Mouse (Mus musculus) midbrain, postnatal 0 days (tissue): ENCODE measurements at regions not wholly inside any gene's neighbourhood (a gene's known extent, or its start where the extent isn't known, plus 50 kb on each side); places are given as distances from the start of the nearest gene placed in this dataset.

ENCODE experiments used
- ATAC-seq: fragments of 200-750 bp; cut with Nextera tagmentation; 2 replicates; pipeline ENCODE4 v1.8.0; 2017; ENCODE audit warnings: moderate number of reproducible peaks, mild to moderate bottlenecking, moderate TSS enrichment, moderate library complexity; ENCODE audit not compliant: low FRiP score
- DNase-seq: peaks from one replicate; pipeline ENCODE4 v3.0.0-alpha.2; 2015; ENCODE audit warnings: low spot score
- H3K27ac ChIP-seq: fragments of 300-500 bp; sonication (generic); 2 replicates; pipeline ENCODE4 v1.5.1; 2014; ENCODE audit warnings: low read depth, mild to moderate bottlenecking, low read length, mixed read lengths
- H3K27me3 ChIP-seq: fragments of 300-500 bp; sonication (generic); 2 replicates; pipeline ENCODE4 v1.6.1; 2014; ENCODE audit warnings: low read length, control low read depth, mixed read lengths; ENCODE audit not compliant: insufficient read depth
- H3K36me3 ChIP-seq: fragments of 300-500 bp; sonication (generic); 2 replicates; pipeline ENCODE4 v1.6.1; 2014; ENCODE audit warnings: low read length, control low read depth, mixed read lengths; ENCODE audit not compliant: insufficient read depth
- H3K4me1 ChIP-seq: fragments of 300-500 bp; sonication (generic); 2 replicates; pipeline ENCODE4 v1.6.1; 2014; ENCODE audit warnings: mild to moderate bottlenecking, control low read depth, antibody characterized with exemption, low read length, mixed read lengths; ENCODE audit not compliant: insufficient read depth
- H3K4me2 ChIP-seq: fragments of 300-500 bp; sonication (generic); 2 replicates; pipeline ENCODE4 v1.6.1; 2014; ENCODE audit warnings: low read depth, mild to moderate bottlenecking, low read length, mixed read lengths; ENCODE audit not compliant: poor library complexity, severe bottlenecking
- H3K4me3 ChIP-seq: fragments of 300-500 bp; sonication (generic); 2 replicates; pipeline ENCODE4 v1.5.1; 2014; ENCODE audit warnings: low read depth, mild to moderate bottlenecking, low read length, moderate library complexity
- H3K9ac ChIP-seq: fragments of 300-500 bp; sonication (generic); replicated peaks from 2 replicates; pipeline ENCODE4 v1.6.1; 2014; ENCODE audit warnings: mild to moderate bottlenecking, low read length, moderate library complexity, mixed read lengths; ENCODE audit not compliant: poor library complexity, severe bottlenecking
- H3K9me3 ChIP-seq: fragments of 300-500 bp; sonication (generic); 2 replicates; pipeline ENCODE4 v1.6.1; 2016; ENCODE audit warnings: low read length, control low read depth
- CTCF ChIP-seq: IDR thresholded peaks from 2 replicates; pipeline ENCODE4 v1.5.1; 2016; ENCODE audit warnings: antibody characterized with exemption, mild to moderate bottlenecking
- WGBS: fragments of 180-500 bp; shearing (Covaris S2); extraction: QIAGEN DNeasy Blood & Tissue Kit; methylation state at CpG from one replicate; pipeline ENCODE4 v1.1.7; 2014; 5-methylcytosine and 5-hydroxymethylcytosine counted together

DNA sequence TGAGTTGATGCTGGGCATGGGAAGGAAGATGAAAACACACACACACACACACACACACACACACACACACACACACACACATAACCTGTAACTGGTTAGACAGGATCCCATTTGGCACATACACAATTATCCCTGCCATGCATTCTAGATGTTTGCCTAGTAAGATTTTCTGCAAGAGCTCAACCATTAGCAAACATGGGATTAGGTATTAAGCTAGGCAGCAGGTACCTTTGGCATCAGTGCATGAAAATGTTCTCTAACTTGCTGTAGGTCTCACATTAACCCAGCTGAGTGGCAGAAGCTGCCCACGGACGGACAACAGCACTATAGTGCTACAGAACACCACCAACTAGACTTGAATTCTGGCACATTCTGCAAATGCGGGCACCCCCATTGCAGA, 413.8 kb upstream of the Tmpo start:
- H3K4me3 ChIP-seq, result no peak overlapping the region
- H3K36me3 ChIP-seq, result no peaks in the 10 kb centered on the region
- H3K27ac ChIP-seq, result no peak overlapping the region
- no peaks in the 10 kb centered on the region for H3K4me1 ChIP-seq
- no peak overlapping the region for H3K9ac ChIP-seq
- ATAC-seq (no peak), DNase-seq (no peak)
- TF ChIP-seq CTCF, result no peak
- no peak overlapping the region for H3K4me2 ChIP-seq
- no peaks in the 10 kb centered on the region for H3K9me3 ChIP-seq
- 93% methylated on average over 3 of the region's 3 CpGs for WGBS
- no peaks in the 10 kb centered on the region for H3K27me3 ChIP-seq

DNA sequence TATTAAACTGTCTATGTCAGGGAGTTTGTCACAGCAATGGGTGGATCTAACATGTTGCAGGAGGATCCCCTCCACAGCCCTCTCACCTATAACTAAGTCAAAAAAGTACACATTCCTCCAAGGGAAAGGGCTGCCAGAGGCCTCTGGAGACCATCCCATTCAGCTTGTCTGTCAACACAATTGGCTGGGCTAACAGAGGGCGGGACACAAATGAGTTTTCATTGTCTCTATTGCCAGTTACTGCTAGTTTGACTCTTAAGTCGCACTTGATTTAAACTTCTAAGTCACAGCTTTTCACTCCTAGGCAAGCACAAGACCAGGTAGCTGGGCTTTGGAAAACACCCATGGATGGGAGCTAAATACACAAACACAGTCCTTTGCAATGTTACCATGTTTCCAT, 412.3 kb upstream of the Tmpo start:
- Histone ChIP-seq H3K36me3 (no peaks in the 10 kb centered on the region), H3K27me3 (no peaks in the 10 kb centered on the region), H3K9ac (no peak overlapping the region), H3K27ac (no peak overlapping the region), H3K9me3 (no peaks in the 10 kb centered on the region), H3K4me3 (no peak overlapping the region), H3K4me2 (no peak overlapping the region), H3K4me1 (no peaks in the 10 kb centered on the region)
- ATAC-seq (no peak), DNase-seq (no peak)
- WGBS, result 83% methylated on average over 2 of the region's 2 CpGs
- no peak for TF ChIP-seq CTCF

DNA sequence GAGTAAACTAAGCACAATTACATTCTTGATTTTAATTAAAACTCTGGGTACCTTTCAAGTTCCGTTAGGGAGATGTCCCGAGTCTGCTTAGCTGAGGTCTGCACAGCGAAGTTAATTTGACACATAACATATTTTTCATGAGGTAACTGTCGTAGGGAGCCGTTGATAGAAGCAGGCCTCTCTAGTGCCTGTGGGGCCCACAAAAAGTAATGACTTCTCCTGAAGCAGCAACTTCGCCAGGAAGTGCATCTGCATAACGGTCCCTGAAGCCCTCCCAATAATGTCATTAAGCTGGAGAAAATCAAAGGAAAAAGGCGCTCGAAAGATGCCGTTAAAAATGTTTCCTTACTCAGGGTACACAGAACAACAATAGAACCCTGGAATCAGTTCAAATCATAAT, 410.7 kb upstream of the Tmpo start:
- no peak overlapping the region for H3K4me3 ChIP-seq
- ATAC-seq (no peak), DNase-seq (peak; percentile 53)
- no peaks in the 10 kb centered on the region for H3K9me3 ChIP-seq
- H3K4me2 ChIP-seq, result no peak overlapping the region
- H3K27ac ChIP-seq, result no peak overlapping the region
- H3K9ac ChIP-seq, result no peak overlapping the region
- H3K4me1 ChIP-seq, result no peaks in the 10 kb centered on the region
- 49% methylated on average over 10 of the region's 10 CpGs for WGBS
- no peak for TF ChIP-seq CTCF
- no peaks in the 10 kb centered on the region for H3K36me3 ChIP-seq
- H3K27me3 ChIP-seq, result no peaks in the 10 kb centered on the region

DNA sequence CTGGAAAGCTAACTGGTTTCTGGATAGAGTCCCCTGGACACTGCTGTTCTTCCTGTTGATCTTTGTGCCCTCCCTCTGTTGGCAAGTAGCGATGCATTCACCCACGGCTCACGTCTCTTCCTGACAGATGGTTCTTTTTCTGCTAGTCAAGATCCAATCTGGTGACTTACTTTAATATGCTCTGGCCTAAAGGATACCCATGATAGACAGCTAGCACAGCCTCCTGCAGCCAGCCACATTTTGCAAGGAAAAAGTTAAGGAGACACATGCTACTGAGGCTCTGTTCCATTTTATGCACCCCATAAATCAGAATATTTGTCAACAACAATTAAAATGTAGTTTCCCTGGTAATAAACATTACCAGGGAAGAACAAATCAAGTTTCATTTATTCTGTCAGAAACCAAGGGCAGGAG, 410.3 kb upstream of the Tmpo start:
- 29% methylated on average over 3 of the region's 3 CpGs for WGBS
- no peak for TF ChIP-seq CTCF
- Histone ChIP-seq H3K36me3 (no peaks in the 10 kb centered on the region), H3K27me3 (no peaks in the 10 kb centered on the region), H3K4me3 (no peak overlapping the region), H3K9me3 (no peaks in the 10 kb centered on the region), H3K9ac (no peak overlapping the region), H3K27ac (0 out of 2 replicates have a peak overlapping the region, but pooled peaks have one; percentile 19), H3K4me2 (no peak overlapping the region), H3K4me1 (no peaks in the 10 kb centered on the region)
- DNase-seq (peak; percentile 78), ATAC-seq (no peak)

DNA sequence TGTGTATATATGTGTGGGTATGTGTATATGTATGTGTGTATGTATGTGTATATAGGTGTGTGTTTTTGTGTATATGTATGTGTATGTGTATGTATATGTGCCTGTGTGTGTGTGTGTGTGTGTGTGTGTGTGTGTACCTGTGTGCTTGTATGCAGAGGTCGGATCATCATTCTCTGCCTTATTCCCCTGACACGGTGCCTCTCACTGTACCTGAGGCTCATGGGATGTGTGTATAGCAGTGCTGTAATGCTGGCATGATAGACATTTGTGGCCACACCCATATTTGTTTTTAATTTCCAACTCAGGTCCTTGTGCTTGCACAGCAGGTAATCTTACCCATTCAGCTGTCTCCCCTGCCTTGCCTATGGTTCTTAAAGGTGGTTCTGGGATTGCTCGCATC, 402.1 kb upstream of the Tmpo start:
- H3K9me3 ChIP-seq, result no peaks in the 10 kb centered on the region
- H3K9ac ChIP-seq, result no peak overlapping the region
- DNase-seq, result no peak
- H3K27ac ChIP-seq, result no peak overlapping the region
- H3K27me3 ChIP-seq, result no peaks in the 10 kb centered on the region
- TF ChIP-seq CTCF, result no peak
- no peaks in the 10 kb centered on the region for H3K36me3 ChIP-seq
- 89% methylated on average over 3 of the region's 3 CpGs for WGBS
- no peak overlapping the region for H3K4me3 ChIP-seq
- no peak for ATAC-seq
- no peak overlapping the region for H3K4me2 ChIP-seq
- H3K4me1 ChIP-seq, result no peaks in the 10 kb centered on the region

DNA sequence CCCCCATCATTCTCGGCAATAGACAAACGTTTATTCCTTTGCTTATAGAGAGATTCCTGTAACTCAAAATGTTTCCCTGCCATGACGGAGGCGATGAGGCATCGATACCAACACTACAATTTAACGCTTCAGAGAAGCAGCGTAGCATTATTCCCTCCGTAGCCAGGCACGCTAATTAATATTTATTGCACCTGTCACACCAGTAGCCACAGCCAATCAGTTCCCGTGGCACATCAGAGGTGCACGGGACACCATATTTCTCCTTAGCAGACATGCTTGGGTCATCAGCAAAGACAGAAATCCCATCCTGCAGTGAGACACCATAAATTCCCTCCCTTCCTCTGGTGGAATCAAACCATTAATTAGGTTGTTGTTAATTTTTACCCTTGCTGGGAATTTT, 399.8 kb upstream of the Tmpo start:
- no peak for ATAC-seq
- Histone ChIP-seq H3K4me2 (no peak overlapping the region), H3K9ac (no peak overlapping the region), H3K27ac (no peak overlapping the region), H3K4me3 (no peak overlapping the region), H3K4me1 (no peaks in the 10 kb centered on the region), H3K36me3 (no peaks in the 10 kb centered on the region), H3K9me3 (no peaks in the 10 kb centered on the region), H3K27me3 (no peaks in the 10 kb centered on the region)
- TF ChIP-seq CTCF, result no peak
- DNase-seq, result peak; percentile 47
- 59% methylated on average over 11 of the region's 11 CpGs for WGBS
